In genomic region chr3:56955098-56955798, GRCm38 (mm10) we compare ENCODE assay signal across 9 mouse cellular contexts.
DNase-seq lines count a peak whose midpoint lies in the region; ATAC-seq and TF ChIP-seq lines count a peak whose summit lies in the region.
"Had no signal": no experiment of that assay in that cellular context is flagged by ENCODE, and none has a peak within 500 bp of the region (broad histone marks: within the 10 kb centered on the region; RNA-seq: fewer than 3 reads in every experiment).

No protein-coding gene starts in this region.

- TF ChIP-seq CTCF in hindbrain, postnatal 0 days (IDR thresholded peaks at IDR 0.05; ENCODE audit: low read depth): no peak

- peak overlapping the region; percentile 23 for H3K4me3 ChIP-seq in megakaryocyte, embryonic 14.5 days (replicated peaks)
- no peak overlapping the region for H3K4me3 ChIP-seq in hindbrain, postnatal 0 days (ENCODE audit: low read length)
- H3K4me3 ChIP-seq in limb, embryonic 13.5 days: no peak overlapping the region
- H3K4me3 ChIP-seq: lung, embryonic 15.5 days had no signal

- H3K9ac ChIP-seq in hindbrain, postnatal 0 days (replicated peaks; ENCODE audit: low read length): no peak overlapping the region
- H3K9ac ChIP-seq in limb, embryonic 13.5 days: no peak overlapping the region
- H3K9ac ChIP-seq: lung, embryonic 15.5 days had no signal

- no peak overlapping the region for H3K4me2 ChIP-seq in hindbrain, postnatal 0 days (ENCODE audit: low read depth, low read length)
- no peak overlapping the region for H3K4me2 ChIP-seq in limb, embryonic 13.5 days (replicated peaks)
- H3K4me2 ChIP-seq: lung, embryonic 15.5 days had no signal

- H3K36me3 ChIP-seq in megakaryocyte, embryonic 14.5 days (replicated peaks; ENCODE audit: low read length): no peaks in the 10 kb centered on the region
- no peaks in the 10 kb centered on the region for H3K36me3 ChIP-seq in hindbrain, postnatal 0 days (ENCODE audit: insufficient read depth, low read length)
- H3K36me3 ChIP-seq in limb, embryonic 13.5 days: no peaks in the 10 kb centered on the region
- H3K36me3 ChIP-seq: lung, embryonic 15.5 days had no signal

- H3K9me3 ChIP-seq in megakaryocyte, embryonic 14.5 days: peaks cover 3% of the 10 kb centered on the region; the same call in 1 of the 2 replicates
- H3K9me3 ChIP-seq in hindbrain, postnatal 0 days (ENCODE audit: low read length): no peaks in the 10 kb centered on the region
- no peaks in the 10 kb centered on the region for H3K9me3 ChIP-seq in limb, embryonic 13.5 days
- H3K9me3 ChIP-seq: lung, embryonic 15.5 days had no signal

- no peaks in the 10 kb centered on the region for H3K4me1 ChIP-seq in megakaryocyte, embryonic 14.5 days
- H3K4me1 ChIP-seq in hindbrain, postnatal 0 days (ENCODE audit: insufficient read depth, low read length): 0 out of 2 replicates have a peak, but pooled peaks cover 5% of the 10 kb centered on the region
- H3K4me1 ChIP-seq in limb, embryonic 13.5 days: 0 out of 2 replicates have a peak, but pooled peaks cover 12% of the 10 kb centered on the region
- H3K4me1 ChIP-seq: lung, embryonic 15.5 days had no signal

- H3K27ac ChIP-seq in hindbrain, postnatal 0 days: 0 out of 2 replicates have a peak overlapping the region, but pooled peaks have one; percentile 16
- no peak overlapping the region for H3K27ac ChIP-seq in limb, embryonic 13.5 days
- H3K27ac ChIP-seq: lung, embryonic 15.5 days had no signal

- 23% methylated on average over 7 of the region's 7 CpGs for WGBS in hindbrain, postnatal 0 days
- WGBS in limb, embryonic 13.5 days: 48% methylated on average over 7 of the region's 7 CpGs

- H3K27me3 ChIP-seq in megakaryocyte, embryonic 14.5 days (replicated peaks): no peaks in the 10 kb centered on the region
- H3K27me3 ChIP-seq in hindbrain, postnatal 0 days (ENCODE audit: insufficient read depth, low read length): no peaks in the 10 kb centered on the region
- no peaks in the 10 kb centered on the region for H3K27me3 ChIP-seq in limb, embryonic 13.5 days
- H3K27me3 ChIP-seq: lung, embryonic 15.5 days had no signal

- intact Hi-C loops in left cerebral cortex, postnatal 25 days (cut with DNase I): no loop called here

- DNase-seq in hindbrain, postnatal 0 days (ENCODE audit: low spot score): peak; percentile 18
- DNase-seq in gastrocnemius, adult 8-10 months (ENCODE audit: low spot score in 2 of 2): no peak
- no peak for DNase-seq in left cerebral cortex, adult 18-20 months (ENCODE audit: low spot score in 2 of 2)
- DNase-seq in left cerebral cortex, postnatal 25 days (ENCODE audit: low spot score in 2 of 2): no peak

- no peak for ATAC-seq in megakaryocyte, adult 5-6 weeks (ENCODE audit: poor library complexity, severe bottlenecking)
- ATAC-seq in hindbrain, postnatal 0 days: peak; percentile 62
- peak; percentile 82; the same call in 1 of the 2 replicates for ATAC-seq in limb, embryonic 13.5 days (ENCODE audit: low FRiP score, low read depth)
- ATAC-seq in cerebellum, adult (ENCODE audit: insufficient number of reproducible peaks, low FRiP score, low TSS enrichment): no peak

Comparison
In these comparisons a context has a peak if more than half of its experiments do, and no peak if none do; other contexts are left out.
1. ATAC-seq: peak in hindbrain, postnatal 0 days (single experiment) and limb, embryonic 13.5 days (single experiment); none in megakaryocyte, adult 5-6 weeks (single experiment) and cerebellum, adult (single experiment).